In the genomic region with DNA sequence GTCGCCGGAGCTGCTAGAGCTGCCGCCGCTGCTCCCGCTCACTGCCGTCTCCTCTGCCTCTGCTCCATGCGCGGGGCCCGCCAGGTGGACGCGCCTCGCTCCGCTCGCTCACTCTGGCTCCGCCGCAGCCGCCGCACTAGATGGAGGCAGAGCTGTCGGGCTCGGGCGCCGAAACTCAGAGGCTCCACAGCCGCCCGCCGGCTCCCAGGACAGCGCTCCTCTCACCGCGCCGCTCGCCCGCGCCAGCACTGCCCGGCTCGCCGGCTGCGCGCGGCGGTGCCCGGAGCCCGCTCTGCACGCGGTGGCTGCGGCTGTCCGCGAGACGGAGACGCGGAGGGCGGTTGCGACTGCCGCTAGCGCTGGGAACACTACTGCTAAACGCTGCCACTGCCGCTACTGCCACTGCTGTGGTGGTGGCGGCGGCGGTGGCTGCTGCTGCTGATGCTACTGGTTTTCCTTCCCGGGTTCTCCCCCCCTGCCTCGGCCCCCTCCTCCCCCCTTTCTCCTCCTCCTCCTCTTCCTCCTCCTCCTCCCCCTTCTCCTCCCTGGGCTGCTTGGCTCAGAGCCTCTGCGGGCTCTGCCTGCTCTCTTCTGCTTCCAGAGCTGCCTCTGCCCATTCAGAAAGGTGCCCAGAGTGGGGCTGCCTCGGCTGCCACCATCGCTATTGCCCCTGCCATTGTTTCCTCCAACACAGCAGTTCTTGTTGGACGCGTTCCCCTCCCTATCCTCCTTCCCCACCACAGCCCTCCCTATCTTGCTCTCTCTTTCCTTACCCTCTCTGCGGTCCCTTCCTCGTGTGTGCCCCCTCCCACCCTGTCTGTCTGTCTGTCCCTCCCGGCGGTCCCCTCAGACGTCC, we compare ENCODE assay signal across 7 mouse cellular contexts. TPM values are rescaled to one million over a fixed set of nuclear protein-coding genes. Genes with fewer than 3 reads are reported as not detected.
A peak's percentile ranks its signal among the peaks of the same experiment; 100 is the strongest.
DNase-seq lines count a peak whose midpoint lies in the region; ATAC-seq and TF ChIP-seq lines count a peak whose summit lies in the region.

Gene Nexmif (minus strand): TSS at position 450 of the 856 bp plus-strand sequence.

- no peaks in the 10 kb centered on the region for H3K27me3 ChIP-seq in cerebellum, adult 2 months (ENCODE audit: control insufficient read depth, insufficient read depth, low read length)
- H3K27me3 ChIP-seq in hindbrain, embryonic 16.5 days (replicated peaks; ENCODE audit: control insufficient read depth, insufficient read depth, low read length) = no peaks in the 10 kb centered on the region; the same call in 1 of the 2 replicates

- H3K27ac ChIP-seq in cerebellum, adult 2 months (ENCODE audit: insufficient read depth, low read length) = peak within 1 kb of the TSS; percentile 45
- H3K27ac ChIP-seq in hindbrain, embryonic 16.5 days (ENCODE audit: low read depth, low read length) = peak within 1 kb of the TSS; percentile 89

- 12% methylated on average over 40 of the region's 70 CpGs for WGBS in cerebellum, adult 2 months
- 8% methylated on average over 52 of the region's 70 CpGs for WGBS in hindbrain, embryonic 16.5 days

- peak within 1 kb of the TSS; percentile 83 for H3K9ac ChIP-seq in hindbrain, embryonic 16.5 days (ENCODE audit: low read depth, low read length)

- DNase-seq in adrenal gland, adult 18-20 months (ENCODE audit: low spot score in 2 of 2) = peak; percentile 33 to 41
- peak; percentile 33 to 69 for DNase-seq in cerebellum, adult 2 months
- DNase-seq in left cerebral cortex, adult 18-20 months (ENCODE audit: low spot score in 2 of 2) = peak; percentile 36 to 47
- peak; percentile 13 for DNase-seq in lung, postnatal 14 days
- peak; percentile 32 to 42 for DNase-seq in right cerebral cortex, adult 2 months (ENCODE audit: low spot score in 2 of 2)

- peak within 1 kb of the TSS; percentile 58 for H3K4me2 ChIP-seq in hindbrain, embryonic 16.5 days (ENCODE audit: low read length)

- TF ChIP-seq POLR2A in cerebellum, adult 2 months (IDR thresholded peaks at IDR 0.05; ENCODE audit: borderline replicate concordance, insufficient read depth, low read length) = no peak

- no peak for TF ChIP-seq CTCF in cerebellum, adult 2 months (IDR thresholded peaks at IDR 0.05; ENCODE audit: borderline replicate concordance, insufficient read depth, low read depth, low read length)

- H3K9me3 ChIP-seq in hindbrain, embryonic 16.5 days (ENCODE audit: control insufficient read depth, low read length) = peaks cover 5% of the 10 kb centered on the region; the same call in 1 of the 2 replicates

- H3K36me3 ChIP-seq in hindbrain, embryonic 16.5 days (ENCODE audit: control insufficient read depth, insufficient read depth, low read length) = no peaks in the 10 kb centered on the region

- H3K4me3 ChIP-seq in cerebellum, adult 2 months (replicated peaks; ENCODE audit: insufficient read depth, low read depth, low read length) = peak within 1 kb of the TSS; percentile 80
- H3K4me3 ChIP-seq in hindbrain, embryonic 16.5 days (ENCODE audit: low read length) = peak within 1 kb of the TSS; percentile 65

- no peaks in the 10 kb centered on the region for H3K4me1 ChIP-seq in cerebellum, adult 2 months (ENCODE audit: control insufficient read depth, insufficient read depth, low read length)
- no peaks in the 10 kb centered on the region; the same call in 1 of the 2 replicates for H3K4me1 ChIP-seq in hindbrain, embryonic 16.5 days (ENCODE audit: control insufficient read depth, insufficient read depth, low read depth, low read length)

- ATAC-seq in frontal cortex, adult (ENCODE audit: low TSS enrichment) = peak; percentile 70
- peak; percentile 87 for ATAC-seq in hindbrain, embryonic 16.5 days

RNA-seq across cellular contexts. Expression of gene Nexmif, which starts in this region (rescaled TPM):
- 1 to 10 TPM; 6.1 to 8.6 TPM for total RNA-seq in adrenal gland, adult 18-20 months (2021)
- polyA plus RNA-seq in cerebellum, adult 2 months (2012; rRNA removed) = 2.0 and 2.1 TPM in 2 replicates
- polyA plus RNA-seq in hindbrain, embryonic 16.5 days (2015; fragmentation: Nextera tagmentation; extraction: Ambion mirVana) = 12.7 and 13.7 TPM in 2 replicates
- total RNA-seq in left cerebral cortex, adult 18-20 months (2021) = 10 to 100 TPM; 23.8 to 25.4 TPM

Comparison
In these comparisons a context has a peak if more than half of its experiments do, and no peak if none do; other contexts are left out.
1. Peak in every context shown above with its lines: DNase-seq, ATAC-seq, H3K4me3 ChIP-seq and H3K27ac ChIP-seq.